Mouse (Mus musculus): ENCODE data around the gene Tcf20.
"Not testable (repeated sequence)": the region's sequence is repeated elsewhere in the genome, so short reads cannot be mapped to it uniquely, and the experiment has no call there.

Tcf20 gene

DNA sequence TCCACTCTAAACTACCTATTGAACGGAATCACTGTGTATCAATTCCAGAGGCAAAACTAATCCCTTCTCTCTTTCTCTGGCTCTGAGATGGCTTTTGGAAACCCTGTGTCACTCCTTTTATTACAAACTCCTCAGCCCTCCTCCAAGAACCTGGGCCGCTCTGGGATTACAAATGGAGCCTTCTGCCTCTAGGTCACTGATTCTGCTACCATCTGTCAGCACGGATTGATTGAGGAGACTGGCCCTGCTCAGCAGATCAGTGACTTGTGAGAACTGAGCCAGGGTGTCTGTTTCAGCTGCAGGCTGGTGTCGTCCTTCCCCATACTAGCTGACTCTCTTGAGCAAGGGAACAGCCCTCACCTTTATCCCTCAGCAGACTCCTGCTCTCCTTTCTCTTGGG is 85.2 kb downstream of the Tcf20 start:
- in situ Hi-C loops (cut with MboI, MseI), result no loop called here

DNA sequence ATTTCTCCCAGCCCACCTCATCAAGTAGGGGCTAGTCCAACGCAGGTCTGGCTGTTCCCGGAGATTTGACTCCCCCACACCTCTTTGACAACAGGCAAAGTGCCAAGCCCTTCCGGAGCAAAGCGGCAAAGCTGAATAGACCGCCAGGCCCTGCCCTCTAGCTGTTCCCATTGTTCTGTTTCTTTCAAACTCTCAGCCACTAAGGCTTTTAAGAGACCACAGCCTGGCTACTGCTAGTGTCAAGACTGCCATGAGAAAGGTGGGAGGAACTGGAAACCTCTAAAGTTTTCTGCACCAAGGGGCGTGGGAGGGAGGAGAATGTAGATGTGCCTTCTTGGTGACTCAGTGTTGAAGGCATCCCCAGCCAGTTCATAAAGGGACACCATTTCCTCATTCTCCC is 86.4 kb downstream of the Tcf20 start:
- in situ Hi-C loops (cut with MboI, MseI), result no loop called here

DNA sequence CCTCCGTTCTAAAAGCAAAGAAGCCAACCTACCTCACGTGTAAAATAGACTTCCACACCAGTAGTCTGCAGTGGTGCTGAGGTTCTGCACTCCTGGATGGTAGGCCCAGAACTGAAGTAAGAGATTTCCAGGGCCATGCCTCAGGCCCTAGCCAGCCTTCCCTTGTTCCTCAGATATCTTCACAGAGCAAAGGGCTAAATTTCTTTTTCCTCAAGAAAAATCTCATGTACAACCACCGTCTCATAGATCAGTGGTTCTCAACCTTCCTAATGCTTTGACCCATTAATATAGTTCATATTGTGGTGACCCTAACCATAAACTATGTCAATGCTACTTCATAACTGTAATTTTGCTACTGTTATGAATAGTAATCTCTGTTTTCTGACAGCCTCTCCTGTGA is 87.3 kb downstream of the Tcf20 start:
- in situ Hi-C loops (cut with MboI, MseI), result no loop called here

DNA sequence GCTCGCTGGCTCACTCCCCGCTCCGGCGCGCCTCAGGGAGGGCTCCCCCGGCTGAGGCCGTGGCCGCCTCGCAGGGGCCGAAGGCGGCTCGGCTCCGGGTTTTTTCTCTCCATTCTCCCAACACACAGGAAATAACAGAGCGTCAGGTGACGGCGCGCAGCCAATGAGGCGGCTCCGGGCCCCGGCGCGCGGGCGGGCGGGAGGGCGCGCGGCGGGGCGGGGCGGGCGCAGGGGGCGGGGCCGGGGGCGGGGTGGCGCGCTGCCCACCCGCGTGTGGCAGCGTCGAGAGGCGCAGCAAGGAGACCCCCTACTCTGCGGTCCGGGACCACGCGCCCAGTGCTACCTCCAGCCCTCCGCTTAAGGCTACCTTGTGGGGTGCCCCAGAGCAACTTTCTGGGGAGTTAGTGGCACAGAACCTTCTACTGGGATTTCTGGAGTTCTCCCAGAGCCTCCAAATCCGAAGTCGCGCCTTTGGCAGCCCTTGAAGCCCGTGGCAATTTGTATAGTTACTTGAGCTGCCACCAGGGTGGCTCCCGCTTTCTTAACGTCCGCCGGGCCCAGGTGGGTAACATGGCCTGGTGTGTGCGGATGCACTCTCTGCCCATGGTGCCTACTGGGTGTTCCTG is 87.9 kb downstream of the Tcf20 start:
- in situ Hi-C loops (cut with MboI, MseI), result no loop called here

DNA sequence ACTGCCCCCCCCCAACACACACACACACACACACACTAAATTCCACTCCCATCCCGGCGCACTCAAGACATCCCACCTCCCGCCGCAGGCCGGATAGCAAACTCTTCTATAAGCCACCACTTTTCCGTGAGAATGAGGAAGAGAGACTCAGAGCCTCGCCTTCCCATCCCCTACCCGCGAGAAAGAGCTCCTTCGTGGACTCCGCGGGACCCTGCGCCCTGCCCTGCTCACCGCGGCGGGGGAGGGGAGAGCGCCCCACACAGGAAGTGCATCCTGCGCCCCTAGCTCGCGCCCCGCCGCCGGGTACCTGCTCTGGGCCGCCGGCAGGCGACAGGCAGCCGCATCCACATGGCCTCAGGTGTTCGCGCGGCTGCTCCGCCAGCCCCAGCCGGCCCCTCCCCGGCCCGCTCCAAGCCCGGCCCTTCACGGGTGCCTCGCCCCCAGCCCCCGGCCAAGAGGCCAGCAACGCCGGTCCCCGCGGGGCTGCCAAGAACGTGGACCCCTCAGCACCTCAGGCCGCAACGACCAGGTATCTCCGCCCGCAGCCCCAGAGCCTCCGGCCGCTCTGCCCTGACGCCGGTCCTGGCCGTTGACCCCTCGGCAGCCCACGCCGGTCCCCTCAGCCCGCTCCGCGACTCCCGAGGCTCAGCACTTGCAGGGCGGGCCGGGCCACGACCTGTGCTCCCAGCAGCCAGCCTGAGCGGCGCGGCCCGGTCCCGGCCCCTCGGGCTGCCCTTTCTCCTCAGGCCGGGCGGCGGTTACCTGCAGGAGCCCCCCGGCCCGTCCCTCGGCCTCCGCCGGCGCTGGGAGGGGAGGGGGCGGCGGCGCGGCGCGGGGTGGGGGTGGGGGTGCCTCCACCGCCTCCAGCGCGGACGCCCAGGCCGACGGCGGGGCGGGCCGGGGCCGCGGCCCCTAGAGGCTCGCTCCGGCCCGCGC is 88.7 kb downstream of the Tcf20 start:
- in situ Hi-C loops (cut with MboI, MseI), result no loop called here

DNA sequence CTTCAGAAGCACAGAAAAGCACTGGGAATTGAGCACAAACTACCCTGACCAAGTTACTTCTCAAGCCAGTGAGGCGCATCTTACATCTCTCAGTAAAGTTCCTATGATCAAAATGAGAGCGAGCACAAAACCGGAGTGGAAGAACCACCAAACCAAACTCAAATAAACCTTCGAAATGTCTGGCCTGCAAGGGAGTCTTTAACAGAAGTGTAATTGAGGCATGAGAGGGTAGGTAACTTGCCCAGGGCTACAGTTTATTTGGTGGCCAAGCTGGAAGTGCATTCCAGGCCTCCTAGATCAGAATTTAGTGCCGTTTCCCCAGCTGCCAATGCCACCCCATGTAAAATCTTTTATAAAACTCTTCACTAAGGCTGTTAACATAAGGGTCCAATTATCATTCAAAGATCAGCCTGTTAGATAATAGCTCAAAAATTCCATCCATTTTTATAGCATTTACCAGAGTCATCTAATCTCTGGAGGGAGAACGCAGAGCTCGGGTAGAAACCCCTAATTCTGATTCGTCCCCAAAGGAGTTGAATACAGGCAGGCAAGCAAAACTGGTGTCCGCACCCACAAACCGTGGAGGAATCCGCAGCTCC is 89.4 kb downstream of the Tcf20 start:
- in situ Hi-C loops (cut with MboI, MseI), result no loop called here

DNA sequence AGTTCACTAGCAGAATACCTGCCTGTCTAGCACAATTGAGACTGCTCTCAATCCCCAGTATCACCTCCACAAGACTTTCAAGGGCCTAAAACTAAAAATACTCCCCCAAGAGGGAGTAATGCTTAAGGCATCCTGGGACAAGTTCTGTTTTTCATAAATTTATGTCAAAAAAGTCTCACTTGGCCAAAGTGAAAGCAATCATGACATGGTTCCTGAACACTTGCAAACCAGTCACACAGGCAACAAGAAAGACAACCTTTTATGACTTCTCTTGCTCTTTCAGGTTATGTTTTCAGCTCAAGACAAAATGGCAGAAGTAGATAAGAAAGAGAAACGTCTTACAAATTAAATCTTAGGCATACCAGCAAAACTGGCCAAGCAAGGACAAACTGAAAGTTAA is 91.3 kb downstream of the Tcf20 start:
- in situ Hi-C loops (cut with MboI, MseI), result no loop called here

DNA sequence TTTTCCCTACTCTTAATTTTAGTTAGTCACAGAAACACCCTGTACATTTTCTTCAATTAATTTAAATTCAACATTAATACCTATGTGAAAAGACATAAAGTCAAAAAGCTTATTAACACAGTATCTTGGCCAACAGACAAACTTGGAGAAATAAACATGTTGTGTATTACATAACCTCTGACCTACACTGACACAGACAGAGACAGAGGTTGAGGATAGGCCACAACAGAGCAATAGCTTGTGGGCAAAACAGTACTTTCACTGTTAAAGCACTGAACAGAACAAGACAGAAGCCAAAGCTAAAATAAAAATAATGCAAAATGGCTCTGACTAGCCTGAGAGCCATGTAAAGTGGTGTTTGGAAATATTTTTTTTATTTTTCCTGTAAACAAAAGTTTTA is 97.2 kb downstream of the Tcf20 start:
- in situ Hi-C loops (cut with MboI, MseI), result no loop called here

DNA sequence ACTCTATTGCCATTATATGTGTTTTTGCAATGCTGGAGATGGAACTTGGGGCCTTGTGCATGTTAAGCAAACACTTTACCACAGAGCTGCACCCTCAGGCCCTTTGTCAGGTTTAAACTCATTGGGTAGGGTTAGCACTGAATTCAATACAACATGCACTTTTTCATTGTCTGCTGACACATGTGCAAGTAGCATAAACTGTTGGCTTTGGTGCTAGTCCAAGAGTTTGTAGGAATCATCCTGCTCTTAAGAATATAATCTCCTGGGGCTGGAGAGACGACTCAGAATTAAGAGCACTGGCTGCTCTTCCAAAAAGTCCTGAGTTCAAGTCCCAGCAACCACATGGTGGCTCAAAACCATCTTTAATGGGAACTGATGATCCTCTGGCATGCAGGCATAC is 98.2 kb downstream of the Tcf20 start:
- in situ Hi-C loops (cut with MboI, MseI), result no loop called here

DNA sequence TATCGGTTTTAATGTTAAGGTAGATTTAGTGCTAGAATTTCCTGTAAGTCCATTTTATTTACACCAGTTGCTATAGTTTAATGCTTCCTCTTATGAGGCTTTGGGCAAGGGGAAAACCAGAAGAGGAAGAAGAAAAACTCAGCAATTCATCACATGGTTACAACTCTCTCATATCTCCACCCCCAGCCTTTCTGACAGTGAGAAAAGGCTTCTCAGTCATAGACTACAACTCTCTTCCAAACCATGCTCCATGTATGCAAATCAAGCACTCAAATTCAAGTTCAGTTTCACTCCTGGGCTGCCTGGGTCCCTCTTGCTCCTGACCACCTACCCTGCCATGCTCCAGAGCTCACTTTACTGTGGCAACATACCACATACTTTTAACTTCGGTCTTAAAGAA is 99.2 kb downstream of the Tcf20 start:
- in situ Hi-C loops (cut with MboI, MseI), result no loop called here

DNA sequence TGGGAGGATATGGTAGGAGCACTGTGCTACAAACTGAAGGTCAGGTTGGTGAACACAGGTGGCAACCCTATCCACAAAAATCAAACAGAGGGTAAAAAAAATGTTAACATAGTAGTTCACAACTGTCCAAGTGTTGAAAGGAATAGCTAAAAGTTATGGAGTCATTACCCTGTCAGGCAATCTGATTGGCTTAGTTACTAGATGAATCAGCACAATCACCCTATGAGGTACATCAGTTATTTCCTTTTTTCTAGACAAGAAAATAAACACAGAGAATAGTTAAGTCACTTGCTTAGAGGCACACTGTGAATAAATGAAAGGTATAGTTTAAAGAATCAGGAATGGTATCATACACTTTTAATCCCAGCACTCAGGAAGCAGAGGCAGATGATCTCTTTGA is 110.4 kb downstream of the Tcf20 start:
- in situ Hi-C loops (cut with MboI, MseI), result no loop called here

DNA sequence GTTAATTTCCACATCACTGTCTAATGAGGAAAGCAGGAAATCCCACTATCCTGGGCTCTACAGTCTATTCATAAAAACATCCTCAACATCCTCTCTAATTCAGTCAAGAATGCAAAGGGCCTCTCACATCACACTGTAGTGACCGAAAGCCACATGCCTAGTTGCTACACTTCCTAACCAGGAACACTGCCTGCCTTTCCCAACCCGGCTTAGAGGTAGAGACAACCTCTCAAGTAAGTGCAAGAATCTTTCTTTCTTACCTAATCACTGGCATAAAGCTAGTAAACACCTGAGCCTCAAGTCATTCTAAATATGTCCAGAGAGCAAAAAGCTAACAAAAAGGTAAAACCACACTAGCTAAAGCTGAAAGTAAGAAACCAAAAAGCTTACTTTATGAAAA is 110.8 kb downstream of the Tcf20 start:
- in situ Hi-C loops (cut with MboI, MseI), result no loop called here

DNA sequence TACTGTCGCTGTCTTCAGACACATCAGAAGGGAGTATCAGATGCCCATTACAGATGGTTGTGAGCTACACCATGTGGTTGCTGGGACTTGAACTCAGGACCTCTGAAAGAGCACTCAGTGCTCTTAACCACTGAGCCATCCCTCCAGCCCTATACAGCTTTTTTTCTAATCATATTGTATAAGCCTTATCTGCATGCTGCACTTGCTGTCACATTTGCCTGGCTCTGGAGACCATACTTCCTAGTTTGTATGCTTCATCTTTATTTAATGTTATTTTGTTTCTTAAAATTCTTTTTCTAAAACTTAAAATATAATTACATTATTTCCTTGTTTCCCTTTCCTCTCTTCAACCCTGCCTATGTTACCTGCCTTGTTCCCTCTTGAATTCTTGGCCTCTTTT is 115.6 kb downstream of the Tcf20 start:
- in situ Hi-C loops (cut with MboI, MseI), result no loop called here

DNA sequence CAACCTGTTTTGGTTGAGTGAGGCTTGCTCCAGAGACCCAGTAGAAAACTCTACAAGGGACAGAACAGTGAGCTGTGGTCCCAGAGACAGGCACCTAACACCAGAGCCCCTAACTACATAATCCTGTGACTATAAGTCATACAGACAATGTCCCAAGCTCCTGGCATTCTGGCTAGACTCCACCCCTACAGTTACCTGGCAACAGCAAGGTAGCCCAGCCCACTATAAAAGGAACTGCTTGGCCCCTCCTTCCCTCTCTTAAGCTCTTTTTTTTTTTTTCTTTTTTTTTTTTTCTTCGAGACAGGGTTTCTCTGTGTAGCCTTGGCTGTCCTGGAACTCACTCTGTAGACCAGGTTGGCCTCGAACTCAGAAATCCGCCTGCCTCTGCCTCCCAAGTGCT is 121.4 kb downstream of the Tcf20 start:
- in situ Hi-C loops (cut with MboI, MseI), result not testable (repeated sequence)

DNA sequence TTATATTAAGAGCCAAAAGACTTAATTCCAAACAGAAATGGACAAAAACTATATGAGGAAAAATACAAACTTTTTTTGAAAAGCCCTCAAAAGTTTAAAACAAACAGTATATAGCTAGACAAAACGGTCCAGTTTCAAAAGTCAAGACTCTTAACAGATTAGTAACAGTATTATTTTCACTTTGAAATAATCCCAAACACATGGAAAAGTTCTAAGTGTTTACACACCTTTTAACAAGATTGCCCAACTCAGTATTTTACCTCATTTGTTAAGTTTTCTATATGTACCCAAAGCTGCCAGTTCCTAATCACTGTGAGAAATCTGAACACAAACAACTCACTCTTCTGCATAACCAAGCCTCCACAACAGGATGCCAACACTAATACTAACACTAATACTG is 124.0 kb downstream of the Tcf20 start:
- in situ Hi-C loops (cut with MboI, MseI), result no loop called here

DNA sequence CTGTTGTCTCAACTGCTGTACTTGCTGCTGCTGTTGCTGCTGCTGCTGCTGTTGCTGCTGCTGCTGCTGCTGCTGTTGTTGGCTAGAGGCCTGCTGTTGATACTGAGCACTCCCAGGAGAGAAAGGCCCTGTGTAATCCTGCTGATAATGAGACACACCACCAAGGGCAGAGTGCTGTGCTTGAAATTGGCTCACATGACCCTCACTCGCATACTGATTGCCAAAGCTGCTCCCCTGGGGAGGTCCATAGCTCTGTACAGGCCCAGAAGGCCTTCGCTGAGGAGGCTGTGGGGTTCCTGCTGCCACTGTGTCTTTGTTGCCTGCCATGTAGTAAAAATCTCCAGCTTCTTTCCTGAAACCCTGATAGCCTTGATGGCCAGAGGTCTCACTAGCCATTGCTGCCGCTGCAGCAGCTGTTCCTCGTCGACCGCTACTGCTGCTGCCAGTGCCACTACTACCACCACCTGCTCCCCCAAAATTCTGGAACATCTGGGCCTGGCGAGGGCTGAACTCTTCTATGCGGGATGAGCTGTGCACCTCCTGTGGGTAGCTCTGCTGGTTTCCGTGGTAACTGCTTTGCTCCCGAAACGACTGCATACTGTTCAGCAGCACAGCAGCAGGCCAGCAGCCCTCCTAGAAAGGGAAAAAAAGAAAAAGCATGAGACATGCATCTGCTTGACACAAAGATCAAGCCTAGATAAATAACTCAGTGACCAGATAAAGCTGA is 130.9 kb downstream of the Tcf20 start:
- in situ Hi-C loops (cut with MboI, MseI), result no loop called here

DNA sequence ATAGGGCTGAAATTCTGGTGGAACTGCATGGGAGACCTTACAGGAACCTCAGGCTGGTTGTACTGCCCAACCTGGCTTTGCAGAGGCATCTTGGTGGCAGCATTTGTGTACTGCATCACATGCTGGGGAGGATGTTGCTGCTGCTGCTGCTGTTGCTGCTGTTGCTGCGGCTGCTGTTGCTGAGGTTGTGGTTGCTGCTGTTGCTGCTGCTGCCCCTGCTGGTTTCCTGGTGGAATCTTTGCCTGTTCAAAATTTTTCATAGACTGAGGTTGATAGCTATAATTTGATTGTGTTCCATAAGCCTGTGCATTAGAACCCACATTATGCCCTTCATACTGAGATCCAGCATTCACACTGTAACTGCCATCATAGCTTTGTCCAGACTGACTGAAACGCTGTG is 131.6 kb downstream of the Tcf20 start:
- in situ Hi-C loops (cut with MboI, MseI), result no loop called here

DNA sequence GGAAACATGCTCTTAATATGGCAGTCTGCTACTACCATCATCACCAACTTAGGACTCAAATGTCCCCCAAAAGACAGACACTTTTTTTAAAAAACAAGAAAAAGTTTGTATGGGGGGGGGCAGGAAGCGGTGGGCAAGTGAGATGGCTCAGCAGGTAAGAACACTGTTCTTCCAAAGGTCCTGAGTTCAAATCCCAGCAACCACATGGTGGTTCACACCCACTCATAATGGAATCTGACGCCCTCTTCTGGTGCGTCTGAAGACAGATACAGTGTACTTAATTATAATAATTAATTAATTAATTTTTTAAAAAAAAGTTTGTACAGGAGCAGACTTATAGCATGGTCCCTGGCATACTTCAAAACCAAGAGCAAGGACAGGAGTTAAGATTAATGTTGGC is 148.5 kb downstream of the Tcf20 start:
- in situ Hi-C loops (cut with MboI, MseI), result no loop called here

DNA sequence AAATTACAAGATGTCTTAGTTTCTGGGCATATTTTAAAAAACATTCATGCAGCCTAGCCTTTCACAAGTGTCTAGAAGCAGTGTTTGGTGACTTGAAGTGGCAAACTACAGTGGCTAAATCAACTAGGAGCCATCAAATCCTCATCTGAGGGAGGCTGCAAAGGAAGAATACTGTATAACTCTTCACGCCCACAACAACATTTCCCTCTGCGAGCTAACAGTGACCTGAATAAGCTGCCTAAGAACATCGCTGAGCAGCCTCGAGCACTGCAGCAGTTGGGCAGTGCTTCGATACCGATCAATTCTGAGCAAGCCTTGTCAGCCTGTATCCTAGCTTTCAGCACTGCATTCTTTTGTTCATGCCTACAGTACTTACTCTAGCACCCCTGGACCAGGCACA is 157.8 kb downstream of the Tcf20 start:
- in situ Hi-C loops (cut with MboI, MseI), result no loop called here

DNA sequence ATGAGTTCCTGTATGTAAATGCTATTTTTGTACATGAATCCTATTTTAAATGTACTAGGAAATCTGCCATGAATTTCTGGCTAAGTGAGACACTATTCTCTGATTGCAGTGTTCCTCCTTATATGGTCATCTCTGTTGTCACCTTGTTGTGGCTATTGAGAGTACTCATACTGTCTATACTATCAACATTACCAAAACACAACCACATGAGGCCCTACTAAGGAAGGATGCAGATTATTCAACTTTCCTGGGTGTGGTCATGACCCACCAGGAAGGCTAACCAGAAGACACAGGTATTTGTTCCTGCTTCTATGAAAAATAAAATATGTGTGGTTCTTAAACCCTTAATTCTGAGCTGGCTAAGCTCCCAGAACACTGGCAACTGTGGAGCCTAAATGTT is 161.8 kb downstream of the Tcf20 start:
- in situ Hi-C loops (cut with MboI, MseI), result no loop called here

DNA sequence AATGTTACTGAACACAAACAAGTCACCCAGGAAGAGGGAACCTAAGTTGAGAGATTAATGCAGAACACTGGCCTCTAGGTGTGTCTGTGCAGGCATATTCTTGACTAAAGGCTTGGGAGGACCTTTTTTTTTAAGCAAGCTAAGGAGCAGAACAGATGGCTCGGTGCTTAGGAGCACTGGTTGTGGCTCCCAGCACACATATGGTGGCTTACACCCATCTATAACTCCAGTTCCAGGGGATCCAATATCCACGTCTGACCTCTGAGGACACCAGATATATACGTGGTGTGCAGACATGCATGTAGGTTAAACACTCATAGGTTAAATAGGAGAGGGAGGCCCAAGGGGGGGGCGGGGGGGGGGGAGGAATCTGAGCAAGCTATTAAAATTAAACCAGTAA is 165.3 kb downstream of the Tcf20 start:
- in situ Hi-C loops (cut with MboI, MseI), result no loop called here

DNA sequence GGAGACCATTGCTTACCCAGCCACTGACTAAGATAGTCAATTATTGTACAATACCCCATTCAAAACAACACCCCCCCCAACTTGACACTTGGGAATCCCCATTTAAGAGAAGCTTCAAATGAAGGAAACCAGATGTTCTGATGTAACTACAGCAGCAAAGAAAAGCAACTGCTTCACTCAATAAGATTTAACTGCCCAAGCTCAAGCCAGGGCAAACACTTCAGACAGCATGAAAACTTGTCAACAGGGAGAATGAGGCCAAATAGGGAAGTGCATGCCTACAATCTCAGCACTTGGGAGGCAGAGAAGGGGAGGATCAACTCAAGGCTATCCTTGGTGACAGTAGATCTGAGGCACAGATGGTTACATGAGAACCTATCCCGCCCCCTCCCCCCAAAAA is 166.0 kb downstream of the Tcf20 start:
- in situ Hi-C loops (cut with MboI, MseI), result no loop called here
